Mouse (Mus musculus) MEL (cell line): Measurements from ENCODE around the gene Thg1l. TPM values are rescaled to one million over a fixed set of nuclear protein-coding genes. Genes with fewer than 3 reads are reported as not detected.

Source experiments
- DNase-seq: peaks from one replicate; pipeline ENCODE4 v3.0.0; 2011; ENCODE audit warnings: low read depth, low spot score
- H3K27ac ChIP-seq: 2 replicates; pipeline ENCODE4 v1.5.1; 2012; ENCODE audit warnings: low read depth, mild to moderate bottlenecking, control low read depth, low read length, moderate library complexity; ENCODE audit not compliant: control insufficient read depth
- H3K27me3 ChIP-seq, 2 experiments: fragments of 150-350 bp in 1 of 2; sonication (generic) in 1 of 2; 2 replicates each; pipeline ENCODE4 v1.6.1; 2012; ENCODE audit warnings: low read length in 2 of 2, mild to moderate bottlenecking in 2 of 2, improper control_type of control experiment in 1 of 2, moderate library complexity in 1 of 2; ENCODE audit not compliant: insufficient read depth in 2 of 2, control insufficient read depth in 1 of 2
- H3K36me3 ChIP-seq, 2 experiments: 2 replicates each; pipeline ENCODE4 v1.6.1; 2012 to 2014; ENCODE audit warnings: low read length in 2 of 2, improper control_type of control experiment in 1 of 2, inconsistent platforms in 1 of 2, mild to moderate bottlenecking in 1 of 2; ENCODE audit not compliant: insufficient read depth in 2 of 2, control insufficient read depth in 1 of 2
- H3K4me1 ChIP-seq, 2 experiments: fragments of 150-350 bp in 1 of 2; sonication (generic) in 1 of 2; 2 replicates each; pipeline ENCODE4 v1.6.1; 2012; ENCODE audit warnings: low read length in 2 of 2, improper control_type of control experiment in 1 of 2, mild to moderate bottlenecking in 1 of 2; ENCODE audit not compliant: insufficient read depth in 2 of 2, control insufficient read depth in 1 of 2
- H3K4me3 ChIP-seq, 2 experiments: fragments of 150-350 bp in 1 of 2; sonication (generic) in 1 of 2; 2 replicates each; pipeline ENCODE4 v1.5.1; 2012; ENCODE audit warnings: low read depth in 2 of 2, low read length in 2 of 2, mild to moderate bottlenecking in 2 of 2, moderate library complexity in 2 of 2, control low read depth in 1 of 2, improper control_type of control experiment in 1 of 2; ENCODE audit not compliant: control insufficient read depth in 1 of 2, insufficient read depth in 1 of 2
- H3K79me2 ChIP-seq: 2 replicates; pipeline ENCODE4 v1.6.1; 2012; ENCODE audit warnings: mild to moderate bottlenecking, low read length, moderate library complexity; ENCODE audit not compliant: control insufficient read depth, poor library complexity, insufficient read depth
- H3K9ac ChIP-seq: 2 replicates; pipeline ENCODE4 v1.6.1; 2012; ENCODE audit warnings: low read depth, mild to moderate bottlenecking, control low read depth, low read length, moderate library complexity; ENCODE audit not compliant: control insufficient read depth, poor library complexity, severe bottlenecking
- H3K9me3 ChIP-seq: fragments of 150-350 bp; sonication (generic); replicated peaks from 2 replicates; pipeline ENCODE4 v1.6.1; 2012; ENCODE audit warnings: mild to moderate bottlenecking, low read length, improper control_type of control experiment, moderate library complexity; ENCODE audit not compliant: insufficient read depth
- CHD2 ChIP-seq: IDR thresholded peaks from 2 replicates; pipeline ENCODE4 v1.6.1; 2011; ENCODE audit warnings: low read length, improper control_type of control experiment
- ELF1 ChIP-seq: IDR thresholded peaks from 2 replicates; pipeline ENCODE4 v1.6.1; 2014; ENCODE audit warnings: low read depth, mild to moderate bottlenecking, inconsistent platforms, low read length, improper control_type of control experiment, moderate library complexity
- EP300 ChIP-seq, 2 experiments: IDR thresholded peaks; 2 replicates each; pipeline ENCODE4 v1.6.1; 2011; ENCODE audit warnings: improper control_type of control experiment in 2 of 2, low read length in 2 of 2, low read depth in 1 of 2, mild to moderate bottlenecking in 1 of 2
- MAX ChIP-seq: IDR thresholded peaks from 2 replicates; pipeline ENCODE4 v1.6.1; 2011; ENCODE audit warnings: low read length, improper control_type of control experiment
- MAZ ChIP-seq: IDR thresholded peaks from 2 replicates; pipeline ENCODE4 v1.6.1; 2012; ENCODE audit warnings: low read depth, mild to moderate bottlenecking, inconsistent platforms, low read length, improper control_type of control experiment
- MYB ChIP-seq: IDR thresholded peaks from 2 replicates; pipeline ENCODE4 v1.6.1; 2011; ENCODE audit warnings: mild to moderate bottlenecking, low read depth, low read length, improper control_type of control experiment
- MYC ChIP-seq: IDR thresholded peaks from 2 replicates; pipeline ENCODE4 v1.6.1; 2011; ENCODE audit warnings: low read depth, mild to moderate bottlenecking, low read length, improper control_type of control experiment, moderate library complexity
- NELFE ChIP-seq: IDR thresholded peaks from 2 replicates; pipeline ENCODE4 v1.6.1; 2011; ENCODE audit warnings: low read depth, low read length, improper control_type of control experiment
- POLR2A ChIP-seq, 2 experiments: IDR thresholded peaks; 2 replicates each; pipeline ENCODE4 v1.6.1; 2011 to 2012; ENCODE audit warnings: low read length in 2 of 2, mild to moderate bottlenecking in 2 of 2, control low read depth in 1 of 2, improper control_type of control experiment in 1 of 2, low read depth in 1 of 2, moderate library complexity in 1 of 2; ENCODE audit not compliant: control insufficient read depth in 1 of 2, insufficient read depth in 1 of 2, poor library complexity in 1 of 2
- RAD21 ChIP-seq: IDR thresholded peaks from 2 replicates; pipeline ENCODE4 v1.6.1; 2011; ENCODE audit warnings: mild to moderate bottlenecking, low read depth, low read length, improper control_type of control experiment
- RCOR1 ChIP-seq: IDR thresholded peaks from 2 replicates; pipeline ENCODE4 v1.6.1; 2012; ENCODE audit warnings: low read depth, mild to moderate bottlenecking, inconsistent platforms, low read length, improper control_type of control experiment
- SMC3 ChIP-seq: IDR thresholded peaks from 2 replicates; pipeline ENCODE4 v1.6.1; 2011; ENCODE audit warnings: low read depth, low read length, improper control_type of control experiment
- TBP ChIP-seq: IDR thresholded peaks from 2 replicates; pipeline ENCODE4 v1.8.0; 2011; ENCODE audit warnings: low read depth, low read length, improper control_type of control experiment
- USF1 ChIP-seq: IDR thresholded peaks from 2 replicates; pipeline ENCODE4 v1.6.1; 2014; ENCODE audit warnings: low read depth, mild to moderate bottlenecking, inconsistent platforms, low read length, improper control_type of control experiment, moderate library complexity
- USF2 ChIP-seq, 2 experiments: IDR thresholded peaks; 2 replicates each; pipeline ENCODE4 v1.6.1; 2011 to 2012; ENCODE audit warnings: improper control_type of control experiment in 2 of 2, low read length in 2 of 2, borderline replicate concordance in 1 of 2, inconsistent platforms in 1 of 2, low read depth in 1 of 2, mild to moderate bottlenecking in 1 of 2; ENCODE audit not compliant: insufficient read depth in 1 of 2
- ZNF384 ChIP-seq: IDR thresholded peaks from 2 replicates; pipeline ENCODE4 v1.6.1; 2012; ENCODE audit warnings: low read depth, mild to moderate bottlenecking, inconsistent platforms, low read length, improper control_type of control experiment
- polyA plus RNA-seq, 2 experiments: library from polyadenylated mRNA; stranded (reverse) in 1 of 2; unstranded in 1 of 2; fragments of >175 nt in 1 of 2; fragments of >200 nt in 1 of 2; gene quantifications; 2 replicates each; pipeline versions ENCODE4 v1.2.1 to v1.2.4; 2012; ENCODE audit warnings: low replicate concordance in 2 of 2, low read depth in 1 of 2; ENCODE audit not compliant: insufficient read length in 2 of 2, insufficient read depth in 1 of 2, missing spikeins in 1 of 2
- total RNA-seq: library from RNA; depleted of rRNA; stranded (reverse); fragments of 300-350 nt; gene quantifications from 2 replicates; pipeline ENCODE4 v1.2.3, GENCODE M21; 2012

Thg1l gene
- total and polyA plus RNA-seq, 3 experiments: 65.8 to 569 (median 77.5) TPM

DNA sequence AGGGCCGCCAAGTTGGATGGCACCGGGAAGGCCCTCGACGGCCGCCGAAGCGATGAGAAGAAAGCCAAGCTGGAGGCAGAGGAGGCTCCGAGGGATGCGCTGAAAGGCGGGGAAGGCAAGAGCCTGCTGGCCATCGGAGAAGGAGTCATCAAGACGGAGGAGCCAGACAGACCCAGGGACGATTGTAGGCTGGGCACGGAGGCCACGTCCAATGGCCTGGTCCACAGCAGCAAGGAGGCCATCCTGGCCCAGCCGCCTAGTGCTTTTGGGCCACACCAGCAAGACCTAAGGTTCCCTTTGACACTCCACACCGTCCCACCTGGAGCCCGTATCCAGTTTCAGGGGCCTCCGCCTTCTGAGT lies 25.6 kb upstream of the Thg1l start:
- Histone ChIP-seq H3K4me3 (no peak overlapping the region), H3K9ac (no peak overlapping the region)
- no peak for TF ChIP-seq POLR2A (IDR thresholded peaks at IDR 0.05; ENCODE audit: control insufficient read depth in 1 of 2, insufficient read depth in 1 of 2, low read depth in 1 of 2, low read length in 2 of 2, poor library complexity in 1 of 2)
- no peak for TF ChIP-seq NELFE
- TF ChIP-seq SMC3: no peak
- TF ChIP-seq USF2 (IDR thresholded peaks at IDR 0.05; ENCODE audit: borderline replicate concordance in 1 of 2, insufficient read depth in 1 of 2, low read depth in 1 of 2, low read length in 2 of 2): no peak
- TF ChIP-seq MYC: no peak
- no peak for TF ChIP-seq RAD21
- TF ChIP-seq MAX: no peak
- no peak for TF ChIP-seq CHD2
- no peak for TF ChIP-seq ZNF384

GRCm38 (mm10) chr11:45979946-45980892 lies 24.9 kb upstream of the Thg1l start, which contains the start of gene Sox30:
TSS of gene Sox30 (plus strand) at chr11:45980310.
- Histone ChIP-seq H3K4me3 (no peak within 1 kb of the TSS), H3K36me3 (no peaks in the 10 kb centered on the region), H3K9ac (no peak within 1 kb of the TSS), H3K4me1 (no peaks in the 10 kb centered on the region), H3K27me3 (peaks cover 6 to 9% of the 10 kb centered on the region in 2 experiments), H3K27ac (no peak within 1 kb of the TSS), H3K79me2 (no peaks in the 10 kb centered on the region), H3K9me3 (no peaks in the 10 kb centered on the region)
- TF ChIP-seq USF1 (no peak), RCOR1 (no peak), MAZ (no peak), EP300 (IDR thresholded peaks at IDR 0.05; ENCODE audit: low read depth in 1 of 2, low read length in 2 of 2) (no peak), SMC3 (no peak), POLR2A (IDR thresholded peaks at IDR 0.05; ENCODE audit: control insufficient read depth in 1 of 2, insufficient read depth in 1 of 2, low read depth in 1 of 2, low read length in 2 of 2, poor library complexity in 1 of 2) (no peak), ELF1 (no peak), CHD2 (no peak), TBP (no peak), MYB (no peak), USF2 (IDR thresholded peaks at IDR 0.05; ENCODE audit: borderline replicate concordance in 1 of 2, insufficient read depth in 1 of 2, low read depth in 1 of 2, low read length in 2 of 2) (no peak)
- no peak for DNase-seq

More for the DNA sequence above, 25.6 kb upstream of the Thg1l start:
- Histone ChIP-seq H3K27ac (no peak overlapping the region), H3K9me3 (no peaks in the 10 kb centered on the region), H3K79me2 (no peaks in the 10 kb centered on the region), H3K27me3 (peaks cover 5 to 7% of the 10 kb centered on the region in 2 experiments; a peak in 3 of 4 replicates), H3K36me3 (no peaks in the 10 kb centered on the region), H3K4me1 (no peaks in the 10 kb centered on the region)
- DNase-seq: no peak
